Mouse (Mus musculus): ENCODE data around the gene Cenpe. TPM values are rescaled to one million over a fixed set of nuclear protein-coding genes. Genes with fewer than 3 reads are reported as not detected.

The Cenpe gene
- total and polyA plus RNA-seq, 3 experiments = 3.6 to 183 (median 58.3) TPM

DNA sequence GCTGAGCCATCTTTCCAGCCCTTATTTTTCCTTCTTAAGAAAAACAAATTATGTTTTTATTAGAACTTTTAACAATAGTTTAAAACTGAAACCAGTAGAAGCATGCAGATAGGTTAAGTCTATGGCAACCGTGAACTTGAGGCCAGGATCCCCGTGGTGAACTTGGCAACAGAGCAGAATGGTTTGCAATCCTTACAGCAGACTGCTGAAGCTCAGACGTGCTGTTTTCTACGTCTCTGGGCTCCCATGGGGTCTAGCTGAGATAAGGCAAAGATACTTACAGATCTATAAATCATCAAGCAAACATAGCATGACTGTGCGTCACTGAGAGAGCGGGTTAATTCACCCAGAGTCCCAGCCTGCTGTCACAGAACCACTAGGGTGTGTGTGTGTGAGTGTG is 87.7 kb downstream of the Cenpe start:
- TF ChIP-seq POLR2AphosphoS5 (IDR thresholded peaks at IDR 0.05; ENCODE audit: insufficient replicate concordance, low read depth, low read length) = no peak
- no peak for TF ChIP-seq CTCF (IDR thresholded peaks at IDR 0.05; ENCODE audit: low read depth, low read length)
- no peak for TF ChIP-seq TAL1 (conservative IDR thresholded peaks at IDR 0.05; ENCODE audit: low read depth, low read length)
- no peak for TF ChIP-seq GATA1 (IDR thresholded peaks at IDR 0.05; ENCODE audit: borderline replicate concordance, low read length)
- no peak for TF ChIP-seq GATA2 (IDR thresholded peaks at IDR 0.05; ENCODE audit: borderline replicate concordance, low read depth, low read length)
- no peak for ATAC-seq (ENCODE audit: extremely low read depth, insufficient number of reproducible peaks, low FRiP score, poor library complexity, severe bottlenecking)
- peaks cover 2% of the 10 kb centered on the region; the same call in 1 of the 2 replicates for H3K4me1 ChIP-seq (ENCODE audit: insufficient read depth, low read depth, low read length)
- no peak for DNase-seq (ENCODE audit: low spot score)
- no peaks in the 10 kb centered on the region for H3K9me3 ChIP-seq (replicated peaks)
- H3K36me3 ChIP-seq (replicated peaks) = no peaks in the 10 kb centered on the region
- H3K27me3 ChIP-seq (ENCODE audit: insufficient read depth, low read length) = peaks cover 17% of the 10 kb centered on the region
- no peak overlapping the region for H3K4me3 ChIP-seq (ENCODE audit: low read depth, low read length)

DNA sequence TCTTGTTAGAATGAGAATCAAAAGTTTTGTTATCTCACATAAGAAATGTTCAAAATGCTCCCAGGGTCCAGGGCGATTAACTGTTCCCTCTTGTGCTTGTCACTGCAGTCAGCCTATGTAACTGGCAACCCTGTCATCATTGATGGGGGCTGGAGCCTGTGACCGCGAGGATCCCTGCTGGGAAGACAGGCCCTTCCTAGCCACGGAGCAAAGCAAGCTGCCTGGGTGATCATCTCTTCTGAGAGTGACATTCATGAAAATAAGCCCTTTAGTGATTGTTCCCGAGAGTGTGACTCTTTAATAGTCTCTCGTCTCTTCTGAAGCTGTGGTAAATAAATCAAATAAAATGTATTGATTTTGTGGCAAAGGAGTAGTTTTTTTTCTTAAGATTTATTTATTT is 91.7 kb downstream of the Cenpe start:
- no peak for TF ChIP-seq TAL1 (conservative IDR thresholded peaks at IDR 0.05; ENCODE audit: low read depth, low read length)
- no peak for TF ChIP-seq GATA2 (IDR thresholded peaks at IDR 0.05; ENCODE audit: borderline replicate concordance, low read depth, low read length)
- no peak for TF ChIP-seq CTCF (IDR thresholded peaks at IDR 0.05; ENCODE audit: low read depth, low read length)
- no peak for TF ChIP-seq POLR2AphosphoS5 (IDR thresholded peaks at IDR 0.05; ENCODE audit: insufficient replicate concordance, low read depth, low read length)
- no peak for TF ChIP-seq GATA1 (IDR thresholded peaks at IDR 0.05; ENCODE audit: borderline replicate concordance, low read length)
- no peak for DNase-seq (ENCODE audit: low spot score)
- Histone ChIP-seq H3K9me3 (replicated peaks) (no peaks in the 10 kb centered on the region), H3K27me3 (ENCODE audit: insufficient read depth, low read length) (peaks cover 25% of the 10 kb centered on the region), H3K4me1 (ENCODE audit: insufficient read depth, low read depth, low read length) (peaks cover 9% of the 10 kb centered on the region), H3K36me3 (replicated peaks) (no peaks in the 10 kb centered on the region), H3K4me3 (ENCODE audit: low read depth, low read length) (no peak overlapping the region)
- no peak for ATAC-seq (ENCODE audit: extremely low read depth, insufficient number of reproducible peaks, low FRiP score, poor library complexity, severe bottlenecking)

DNA sequence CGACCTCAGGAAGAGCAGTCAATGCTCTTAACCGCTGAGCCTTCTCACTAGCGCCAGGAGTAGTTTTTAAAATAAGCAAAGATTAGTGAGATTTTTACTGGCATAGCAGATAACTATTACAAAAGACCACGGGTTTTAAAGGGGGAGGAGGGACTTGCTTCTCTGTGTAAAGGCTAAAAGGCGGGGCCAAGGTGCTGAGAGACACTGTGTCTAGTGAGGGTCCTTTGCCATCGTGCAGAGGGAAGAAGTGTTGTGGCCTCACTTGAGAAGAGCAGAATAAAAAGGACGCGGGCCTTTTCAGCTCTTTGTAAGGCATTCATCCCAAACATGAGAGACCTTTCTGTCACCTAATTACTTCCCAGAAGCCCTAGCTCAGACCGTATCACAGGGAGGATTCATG is 92.2 kb downstream of the Cenpe start:
- DNase-seq (ENCODE audit: low spot score) = no peak
- Histone ChIP-seq H3K36me3 (replicated peaks) (no peaks in the 10 kb centered on the region), H3K9me3 (replicated peaks) (no peaks in the 10 kb centered on the region), H3K4me1 (ENCODE audit: insufficient read depth, low read depth, low read length) (peaks cover 9% of the 10 kb centered on the region), H3K4me3 (ENCODE audit: low read depth, low read length) (no peak overlapping the region), H3K27me3 (ENCODE audit: insufficient read depth, low read length) (peaks cover 25% of the 10 kb centered on the region)
- TF ChIP-seq POLR2AphosphoS5 (IDR thresholded peaks at IDR 0.05; ENCODE audit: insufficient replicate concordance, low read depth, low read length) (no peak), GATA1 (IDR thresholded peaks at IDR 0.05; ENCODE audit: borderline replicate concordance, low read length) (no peak), CTCF (IDR thresholded peaks at IDR 0.05; ENCODE audit: low read depth, low read length) (no peak), GATA2 (IDR thresholded peaks at IDR 0.05; ENCODE audit: borderline replicate concordance, low read depth, low read length) (no peak), TAL1 (conservative IDR thresholded peaks at IDR 0.05; ENCODE audit: low read depth, low read length) (no peak)
- ATAC-seq (ENCODE audit: extremely low read depth, insufficient number of reproducible peaks, low FRiP score, poor library complexity, severe bottlenecking) = no peak

DNA sequence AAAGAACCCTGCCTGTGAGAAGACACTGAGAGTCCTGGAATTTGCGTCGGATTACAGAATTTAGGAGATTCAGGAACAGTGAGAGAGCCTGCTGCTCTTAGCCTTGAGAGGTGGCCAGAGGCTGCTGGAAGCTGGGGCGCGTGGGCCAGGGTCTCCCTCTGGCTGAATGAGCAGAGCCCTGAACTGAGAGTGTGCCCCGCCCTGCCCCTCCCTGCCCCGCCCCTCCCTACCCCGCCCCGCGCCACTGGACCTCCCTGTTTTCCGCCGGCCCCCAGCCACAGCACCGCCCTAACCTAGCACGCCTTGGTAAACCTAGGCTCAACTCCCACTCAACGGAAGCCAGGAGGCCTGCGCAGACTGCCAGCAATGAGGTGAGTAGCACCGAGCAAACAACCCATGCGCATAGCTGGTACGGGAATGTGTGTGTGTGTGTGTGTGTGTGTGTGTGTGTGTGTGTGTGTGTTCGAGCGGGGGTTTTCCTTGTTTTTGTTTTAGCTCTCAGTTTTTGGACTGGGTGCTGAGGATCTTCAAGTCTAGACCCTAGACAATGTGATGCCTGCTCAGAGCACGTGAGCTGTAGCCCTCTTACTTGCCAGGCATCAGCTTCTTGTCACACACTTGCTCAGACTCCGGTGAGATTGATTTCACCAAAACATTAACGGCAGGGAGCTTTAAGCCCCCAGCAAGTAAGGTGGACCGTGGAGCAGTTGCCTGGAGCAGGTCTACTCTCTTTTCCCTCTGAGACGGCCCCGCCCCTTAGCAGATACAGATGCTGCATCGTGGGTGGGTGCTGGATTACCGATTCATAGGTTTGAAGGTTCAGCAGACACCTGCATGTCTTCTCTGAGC is 95.3 kb downstream of the Cenpe start, which contains the start of gene Slc9b2:
Slc9b2 (plus strand) TSS at position 290 of the 849 bp plus-strand sequence.
- Histone ChIP-seq H3K36me3 (replicated peaks) (no peaks in the 10 kb centered on the region), H3K4me3 (ENCODE audit: low read depth, low read length) (no peak within 1 kb of the TSS; the same call in 1 of the 2 replicates), H3K9me3 (replicated peaks) (no peaks in the 10 kb centered on the region), H3K27me3 (ENCODE audit: insufficient read depth, low read length) (peaks cover 16% of the 10 kb centered on the region), H3K4me1 (ENCODE audit: insufficient read depth, low read depth, low read length) (peaks cover 9% of the 10 kb centered on the region)
- ATAC-seq (ENCODE audit: extremely low read depth, insufficient number of reproducible peaks, low FRiP score, poor library complexity, severe bottlenecking) = no peak
- TF ChIP-seq GATA1 (IDR thresholded peaks at IDR 0.05; ENCODE audit: borderline replicate concordance, low read length) = no peak
- TF ChIP-seq CTCF (IDR thresholded peaks at IDR 0.05; ENCODE audit: low read depth, low read length) = no peak
- TF ChIP-seq TAL1 (conservative IDR thresholded peaks at IDR 0.05; ENCODE audit: low read depth, low read length) = no peak
- TF ChIP-seq GATA2 (IDR thresholded peaks at IDR 0.05; ENCODE audit: borderline replicate concordance, low read depth, low read length) = no peak
- no peak for TF ChIP-seq POLR2AphosphoS5 (IDR thresholded peaks at IDR 0.05; ENCODE audit: insufficient replicate concordance, low read depth, low read length)
- no peak for DNase-seq (ENCODE audit: low spot score)

DNA sequence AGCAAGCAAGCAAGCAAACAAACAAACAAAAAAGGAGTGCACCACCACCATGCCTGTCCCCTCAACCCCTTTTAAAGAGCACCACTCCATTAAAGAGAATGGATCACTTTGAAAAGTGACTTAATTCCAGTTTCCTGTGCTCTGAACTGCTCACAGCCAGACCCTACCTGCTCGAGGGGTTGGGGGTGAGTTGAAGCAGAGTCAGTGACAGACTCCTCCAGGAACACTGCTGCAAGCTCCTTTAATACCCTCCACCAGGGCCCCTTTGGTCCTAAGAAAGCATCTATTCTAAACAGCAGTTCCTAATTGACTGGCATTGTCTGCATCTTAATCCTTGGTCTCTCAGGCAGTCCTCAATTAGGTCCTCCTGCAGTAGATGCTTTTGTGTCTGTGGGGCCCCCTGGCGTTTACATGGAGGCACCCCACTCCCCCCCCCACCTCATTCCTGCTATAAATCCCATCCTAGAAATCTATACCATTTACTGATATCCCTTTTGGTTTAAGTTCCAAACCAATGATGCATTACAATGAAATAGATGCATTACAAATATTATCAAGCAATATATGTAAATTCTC is 100.7 kb downstream of the Cenpe start:
- TF ChIP-seq POLR2AphosphoS5 (IDR thresholded peaks at IDR 0.05; ENCODE audit: insufficient replicate concordance, low read depth, low read length) (no peak), GATA2 (IDR thresholded peaks at IDR 0.05; ENCODE audit: borderline replicate concordance, low read depth, low read length) (no peak), CTCF (IDR thresholded peaks at IDR 0.05; ENCODE audit: low read depth, low read length) (no peak), TAL1 (conservative IDR thresholded peaks at IDR 0.05; ENCODE audit: low read depth, low read length) (no peak), GATA1 (IDR thresholded peaks at IDR 0.05; ENCODE audit: borderline replicate concordance, low read length) (no peak)
- no peak for DNase-seq (ENCODE audit: low spot score)
- H3K4me3 ChIP-seq (ENCODE audit: low read depth, low read length) = no peak overlapping the region
- H3K27me3 ChIP-seq (ENCODE audit: insufficient read depth, low read length) = peaks cover 7% of the 10 kb centered on the region
- H3K36me3 ChIP-seq (replicated peaks) = no peaks in the 10 kb centered on the region
- H3K4me1 ChIP-seq (ENCODE audit: insufficient read depth, low read depth, low read length) = 0 out of 2 replicates have a peak, but pooled peaks cover under 1% of the 10 kb centered on the region
- ATAC-seq (ENCODE audit: extremely low read depth, insufficient number of reproducible peaks, low FRiP score, poor library complexity, severe bottlenecking) = no peak
- H3K9me3 ChIP-seq (replicated peaks) = no peaks in the 10 kb centered on the region

DNA sequence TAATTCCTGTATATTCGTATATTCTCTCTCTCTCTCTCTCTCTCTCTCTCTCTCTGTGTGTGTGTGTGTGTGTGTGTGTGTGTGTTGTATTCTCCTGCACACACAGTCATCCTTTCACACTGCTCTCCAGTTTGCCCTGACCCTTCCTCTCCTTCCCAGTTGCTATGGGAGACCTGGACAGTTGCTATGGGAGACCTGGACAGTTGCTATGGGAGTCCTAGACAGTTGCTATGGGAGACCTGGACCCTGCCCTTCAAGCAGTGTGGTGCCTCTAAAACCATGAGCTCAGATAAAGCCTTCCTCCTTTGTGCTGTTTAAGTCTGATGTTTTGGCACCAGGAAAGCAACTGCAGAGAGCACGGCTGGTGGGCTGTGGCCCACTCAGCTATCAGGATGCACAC is 101.4 kb downstream of the Cenpe start:
- no peaks in the 10 kb centered on the region for H3K36me3 ChIP-seq (replicated peaks)
- H3K27me3 ChIP-seq (ENCODE audit: insufficient read depth, low read length) = peaks cover 3% of the 10 kb centered on the region; the same call in 1 of the 2 replicates
- H3K4me3 ChIP-seq (ENCODE audit: low read depth, low read length) = no peak overlapping the region
- no peaks in the 10 kb centered on the region for H3K9me3 ChIP-seq (replicated peaks)
- no peak for DNase-seq (ENCODE audit: low spot score)
- no peaks in the 10 kb centered on the region for H3K4me1 ChIP-seq (ENCODE audit: insufficient read depth, low read depth, low read length)
- ATAC-seq (ENCODE audit: extremely low read depth, insufficient number of reproducible peaks, low FRiP score, poor library complexity, severe bottlenecking) = no peak
- TF ChIP-seq CTCF (IDR thresholded peaks at IDR 0.05; ENCODE audit: low read depth, low read length) (no peak), GATA2 (IDR thresholded peaks at IDR 0.05; ENCODE audit: borderline replicate concordance, low read depth, low read length) (no peak), TAL1 (conservative IDR thresholded peaks at IDR 0.05; ENCODE audit: low read depth, low read length) (no peak), POLR2AphosphoS5 (IDR thresholded peaks at IDR 0.05; ENCODE audit: insufficient replicate concordance, low read depth, low read length) (no peak), GATA1 (IDR thresholded peaks at IDR 0.05; ENCODE audit: borderline replicate concordance, low read length) (no peak)

All from G1E (cell line).